14 mouse cellular contexts compared by ENCODE assay signal in the genomic region with DNA sequence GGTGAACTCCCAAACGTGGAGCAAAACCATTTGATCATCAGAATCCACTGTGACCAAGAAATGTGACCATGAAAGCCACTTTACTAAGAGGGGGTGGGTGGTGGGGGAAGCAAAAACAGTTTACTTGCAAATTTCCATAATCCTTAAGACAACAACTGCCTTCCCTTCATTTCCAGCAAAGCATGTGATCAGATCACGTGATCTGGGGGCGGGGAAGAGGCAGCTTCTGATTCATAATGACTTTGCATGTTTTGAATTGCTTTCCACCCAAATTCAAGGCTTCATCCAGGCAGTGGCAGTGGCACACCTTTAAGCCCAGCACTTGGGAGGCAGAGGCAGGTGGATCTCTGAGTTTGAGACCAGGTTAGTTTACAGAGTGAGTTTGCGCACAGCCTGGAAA.
A peak's percentile ranks its signal among the peaks of the same experiment; 100 is the strongest.
DNase-seq lines count a peak whose midpoint lies in the region; TF ChIP-seq lines count a peak whose summit lies in the region.
"Had no signal": no experiment of that assay in that cellular context is flagged by ENCODE, and none has a peak within 500 bp of the region (broad histone marks: within the 10 kb centered on the region; RNA-seq: fewer than 3 reads in every experiment).

No protein-coding gene starts in this region.

- TF ChIP-seq EP300 in ES-Bruce4 (IDR thresholded peaks at IDR 0.05; ENCODE audit: insufficient read depth, low read depth, low read length) = peak; percentile 47; the same call in 1 of the 2 replicates

- H3K36me3 ChIP-seq in kidney, adult 2 months (ENCODE audit: control insufficient read depth, insufficient read depth, low read length) = peaks cover under 1% of the 10 kb centered on the region; the same call in 1 of the 2 replicates
- H3K36me3 ChIP-seq in ES-Bruce4 (ENCODE audit: control insufficient read depth, insufficient read depth, low read length, poor library complexity, severe bottlenecking) = no peaks in the 10 kb centered on the region
- peaks cover 18% of the 10 kb centered on the region for H3K36me3 ChIP-seq in macrophage (ENCODE audit: inconsistent target)
- H3K36me3 ChIP-seq: G1E had no signal

- no peaks in the 10 kb centered on the region for H3K9me3 ChIP-seq in ES-Bruce4 (replicated peaks; ENCODE audit: control insufficient read depth, insufficient read depth, low read length, poor library complexity, severe bottlenecking)
- H3K9me3 ChIP-seq: heart, embryonic 15.5 days had no signal

- H3K27ac ChIP-seq in kidney, adult 2 months (ENCODE audit: insufficient read depth, low read depth, low read length) = peak overlapping the region; percentile 51
- H3K27ac ChIP-seq in ES-Bruce4 (ENCODE audit: insufficient read depth, low read length) (no peak overlapping the region), macrophage (peak overlapping the region; percentile 68)
- H3K27ac ChIP-seq: hindbrain, postnatal 0 days had no signal

- no peak for TF ChIP-seq CTCF in kidney, adult 2 months (conservative IDR thresholded peaks at IDR 0.05; ENCODE audit: insufficient read depth, insufficient read length, low read depth, low read length)
- no peak for TF ChIP-seq CTCF in ES-Bruce4 (IDR thresholded peaks at IDR 0.05; ENCODE audit: low read depth, low read length)

- no peaks in the 10 kb centered on the region for H3K27me3 ChIP-seq in kidney, adult 2 months (replicated peaks; ENCODE audit: control insufficient read depth, insufficient read depth, low read length)
- no peaks in the 10 kb centered on the region for H3K27me3 ChIP-seq in ES-Bruce4 (ENCODE audit: control insufficient read depth, insufficient read depth, low read length, poor library complexity, severe bottlenecking)
- H3K27me3 ChIP-seq: heart, embryonic 15.5 days had no signal

- peak; percentile 49 for DNase-seq in kidney, adult 2 months
- DNase-seq in kidney, adult 18-20 months = no peak
- DNase-seq in brain, adult 2 months (ENCODE audit: low read depth, low spot score) = peak; percentile 20
- no peak for DNase-seq in cerebellum, postnatal 10 days
- no peak for DNase-seq in thymus, postnatal 4 days
- DNase-seq: cerebellum, adult 11 months; midbrain, embryonic 14.5 days; right cerebral cortex, adult 18-20 months; thymus, postnatal 25 days had no signal

- peaks cover 85% of the 10 kb centered on the region; the same call in 1 of the 2 replicates for H3K79me2 ChIP-seq in macrophage (ENCODE audit: inconsistent target)

- WGBS in kidney, adult 2 months = 78% methylated on average over 4 of the region's 4 CpGs
- WGBS in macrophage (ENCODE audit: missing documents) = 75% methylated on average over 4 of the region's 4 CpGs

- peaks cover 9% of the 10 kb centered on the region; the same call in 1 of the 2 replicates for H3K4me1 ChIP-seq in kidney, adult 2 months (ENCODE audit: control insufficient read depth, insufficient read depth, low read length)
- H3K4me1 ChIP-seq in ES-Bruce4 (ENCODE audit: control insufficient read depth, insufficient read depth, low read length) = no peaks in the 10 kb centered on the region

- no peak for TF ChIP-seq POLR2A in kidney, adult 2 months (IDR thresholded peaks at IDR 0.05; ENCODE audit: low read depth, low read length)
- TF ChIP-seq POLR2A in ES-Bruce4 (IDR thresholded peaks at IDR 0.05; ENCODE audit: insufficient read depth, low read length) = no peak

- H3K9ac ChIP-seq in ES-Bruce4 (ENCODE audit: low read depth, poor library complexity, severe bottlenecking) = no peak overlapping the region
- H3K9ac ChIP-seq: heart, embryonic 15.5 days had no signal

- H3K4me3 ChIP-seq in kidney, adult 2 months (ENCODE audit: insufficient read depth, low read depth, low read length) = no peak overlapping the region
- H3K4me3 ChIP-seq in ES-Bruce4 (ENCODE audit: low read depth, low read length) (no peak overlapping the region), macrophage (ENCODE audit: inconsistent target) (no peak overlapping the region)
- H3K4me3 ChIP-seq: heart, embryonic 15.5 days had no signal

Comparison
In these comparisons a context has a peak if more than half of its experiments do, and no peak if none do; other contexts are left out.
1. DNase-seq: peak in kidney, adult 2 months (single experiment) and brain, adult 2 months (single experiment); none in kidney, adult 18-20 months (single experiment), cerebellum, postnatal 10 days (0 of 2) and thymus, postnatal 4 days (single experiment).